ENCODE assay signal across 11 mouse cellular contexts in genomic region chr7:99224225-99224624, GRCm38 (mm10). TPM values are rescaled to one million over a fixed set of nuclear protein-coding genes. Genes with fewer than 3 reads are reported as not detected.
DNase-seq lines count a peak whose midpoint lies in the region; ATAC-seq and TF ChIP-seq lines count a peak whose summit lies in the region.
"Had no signal": no experiment of that assay in that cellular context is flagged by ENCODE, and none has a peak within 500 bp of the region (broad histone marks: within the 10 kb centered on the region; RNA-seq: fewer than 3 reads in every experiment).

No protein-coding gene starts in this region.

- H3K4me2 ChIP-seq in forebrain, postnatal 0 days (ENCODE audit: low read depth) = no peak overlapping the region
- no peak overlapping the region for H3K4me2 ChIP-seq in forebrain, embryonic 15.5 days (replicated peaks)
- no peak overlapping the region for H3K4me2 ChIP-seq in intestine, embryonic 16.5 days (ENCODE audit: low read depth, low read length)
- no peak overlapping the region for H3K4me2 ChIP-seq in liver, postnatal 0 days (ENCODE audit: low read depth, low read length)

- WGBS in forebrain, postnatal 0 days = 68% methylated on average over 7 of the region's 7 CpGs
- WGBS in forebrain, embryonic 15.5 days = 59% methylated on average over 7 of the region's 7 CpGs
- 70% methylated on average over 7 of the region's 7 CpGs for WGBS in intestine, embryonic 16.5 days
- 54% methylated on average over 7 of the region's 7 CpGs for WGBS in liver, postnatal 0 days (ENCODE audit: insufficient replicate concordance)

- 0 out of 2 replicates have a peak, but pooled peaks have one; percentile 7 for TF ChIP-seq EP300 in liver, postnatal 0 days (IDR thresholded peaks at IDR 0.05; ENCODE audit: low read depth)

- ATAC-seq in forebrain, postnatal 0 days = no peak
- no peak for ATAC-seq in forebrain, embryonic 15.5 days (replicated peaks)
- peak; percentile 23; the same call in 1 of the 2 replicates for ATAC-seq in intestine, embryonic 16.5 days
- ATAC-seq in liver, postnatal 0 days = peak; percentile 9

- no peak for DNase-seq in forebrain, postnatal 0 days
- peak; percentile 21 for DNase-seq in lung, postnatal 36 days
- no peak for DNase-seq in lung, postnatal 4 days
- DNase-seq in liver, postnatal 0 days = no peak
- DNase-seq in ovary, postnatal 10 days (ENCODE audit: low spot score) = no peak
- DNase-seq in cerebellum, postnatal 36 days = no peak
- DNase-seq: adrenal gland, adult 8-10 months had no signal

- no peak overlapping the region for H3K27ac ChIP-seq in forebrain, postnatal 0 days (ENCODE audit: low read depth, low read length)
- no peak overlapping the region for H3K27ac ChIP-seq in forebrain, embryonic 15.5 days (replicated peaks)
- H3K27ac ChIP-seq in intestine, embryonic 16.5 days (ENCODE audit: low read length) = peak overlapping the region; percentile 86
- peak overlapping the region; percentile 90 for H3K27ac ChIP-seq in liver, postnatal 0 days (ENCODE audit: low read depth)

- no peaks in the 10 kb centered on the region for H3K36me3 ChIP-seq in forebrain, postnatal 0 days (ENCODE audit: insufficient read depth)
- no peaks in the 10 kb centered on the region for H3K36me3 ChIP-seq in forebrain, embryonic 15.5 days
- no peaks in the 10 kb centered on the region; the same call in 1 of the 2 replicates for H3K36me3 ChIP-seq in intestine, embryonic 16.5 days (ENCODE audit: control insufficient read depth, insufficient read depth, low read length)
- peaks cover 6% of the 10 kb centered on the region; the same call in 1 of the 2 replicates for H3K36me3 ChIP-seq in liver, postnatal 0 days (replicated peaks; ENCODE audit: insufficient read depth, low read length)

- H3K9me3 ChIP-seq in forebrain, postnatal 0 days (ENCODE audit: low read length) = no peaks in the 10 kb centered on the region
- no peaks in the 10 kb centered on the region for H3K9me3 ChIP-seq in forebrain, embryonic 15.5 days
- no peaks in the 10 kb centered on the region for H3K9me3 ChIP-seq in intestine, embryonic 16.5 days (ENCODE audit: control insufficient read depth, low read length)
- no peaks in the 10 kb centered on the region for H3K9me3 ChIP-seq in liver, postnatal 0 days (ENCODE audit: low read length)

- no peaks in the 10 kb centered on the region for H3K4me1 ChIP-seq in forebrain, postnatal 0 days (ENCODE audit: insufficient read depth)
- H3K4me1 ChIP-seq in forebrain, embryonic 15.5 days = no peaks in the 10 kb centered on the region
- peaks cover 20% of the 10 kb centered on the region; the same call in 1 of the 2 replicates for H3K4me1 ChIP-seq in intestine, embryonic 16.5 days (ENCODE audit: control insufficient read depth, insufficient read depth, low read length)
- H3K4me1 ChIP-seq in liver, postnatal 0 days (ENCODE audit: insufficient read depth) = peaks cover 16% of the 10 kb centered on the region

- no peaks in the 10 kb centered on the region for H3K27me3 ChIP-seq in forebrain, postnatal 0 days (ENCODE audit: insufficient read depth, low read length)
- H3K27me3 ChIP-seq in forebrain, embryonic 15.5 days = no peaks in the 10 kb centered on the region
- no peaks in the 10 kb centered on the region for H3K27me3 ChIP-seq in intestine, embryonic 16.5 days (replicated peaks; ENCODE audit: control insufficient read depth, insufficient read depth, low read length)
- no peaks in the 10 kb centered on the region for H3K27me3 ChIP-seq in liver, postnatal 0 days (ENCODE audit: insufficient read depth, low read length)

- no peak overlapping the region for H3K4me3 ChIP-seq in forebrain, postnatal 0 days (ENCODE audit: low read depth, low read length)
- no peak overlapping the region for H3K4me3 ChIP-seq in forebrain, embryonic 15.5 days
- no peak overlapping the region for H3K4me3 ChIP-seq in intestine, embryonic 16.5 days (ENCODE audit: low read length)
- H3K4me3 ChIP-seq in liver, postnatal 0 days (ENCODE audit: low read depth, low read length) = no peak overlapping the region

- peak; percentile 43 for TF ChIP-seq CTCF in forebrain, postnatal 0 days (IDR thresholded peaks at IDR 0.05; ENCODE audit: low read depth)
- TF ChIP-seq CTCF in liver, postnatal 0 days (IDR thresholded peaks at IDR 0.05; ENCODE audit: low read depth) = peak; percentile 59

- no peak overlapping the region for H3K9ac ChIP-seq in forebrain, postnatal 0 days
- no peak overlapping the region for H3K9ac ChIP-seq in forebrain, embryonic 15.5 days (replicated peaks)
- no peak overlapping the region for H3K9ac ChIP-seq in intestine, embryonic 16.5 days (ENCODE audit: low read depth, low read length)
- H3K9ac ChIP-seq in liver, postnatal 0 days (replicated peaks) = no peak overlapping the region

RNA-seq across cellular contexts. Expression of gene Mogat2, which starts 14.2 kb away (rescaled TPM):
- 0.24 and 0.31 TPM in 2 replicates for total RNA-seq in forebrain, postnatal 0 days (2014; rRNA removed)
- 0.18 and 0.23 TPM in 2 replicates for polyA plus RNA-seq in forebrain, postnatal 0 days (2015; fragmentation: Nextera tagmentation; extraction: Ambion mirVana)
- 1.2 and 1.7 TPM in 2 replicates for polyA plus RNA-seq in forebrain, embryonic 15.5 days (2015; fragmentation: Nextera tagmentation; extraction: Ambion mirVana)
- 234 and 306 TPM in 2 replicates for polyA plus RNA-seq in intestine, embryonic 16.5 days (2015; fragmentation: Nextera tagmentation; extraction: Ambion mirVana)
- 3.9 and 4.0 TPM in 2 replicates for polyA plus RNA-seq in liver, postnatal 0 days (2015; fragmentation: Nextera tagmentation; extraction: Ambion mirVana)
- total RNA-seq: left cerebral cortex, adult 8-10 months had no signal

RNA-seq across cellular contexts. Expression of gene Dgat2, which starts 41.7 kb away (rescaled TPM):
- total RNA-seq in forebrain, postnatal 0 days (2014; rRNA removed) = 37.1 and 41.3 TPM in 2 replicates
- 37.2 and 41.3 TPM in 2 replicates for polyA plus RNA-seq in forebrain, postnatal 0 days (2015; fragmentation: Nextera tagmentation; extraction: Ambion mirVana)
- 14.9 and 15.1 TPM in 2 replicates for polyA plus RNA-seq in forebrain, embryonic 15.5 days (2015; fragmentation: Nextera tagmentation; extraction: Ambion mirVana)
- polyA plus RNA-seq in intestine, embryonic 16.5 days (2015; fragmentation: Nextera tagmentation; extraction: Ambion mirVana) = 325 and 488 TPM in 2 replicates
- polyA plus RNA-seq in liver, postnatal 0 days (2015; fragmentation: Nextera tagmentation; extraction: Ambion mirVana) = 226 and 249 TPM in 2 replicates

RNA-seq across cellular contexts. Expression of gene Map6, which starts 43.0 kb away (rescaled TPM):
- total RNA-seq in forebrain, postnatal 0 days (2014; rRNA removed) = 187 and 234 TPM in 2 replicates
- 71.9 and 98.0 TPM in 2 replicates for polyA plus RNA-seq in forebrain, postnatal 0 days (2015; fragmentation: Nextera tagmentation; extraction: Ambion mirVana)
- polyA plus RNA-seq in forebrain, embryonic 15.5 days (2015; fragmentation: Nextera tagmentation; extraction: Ambion mirVana) = 77.8 and 80.9 TPM in 2 replicates
- 3.5 and 4.2 TPM in 2 replicates for polyA plus RNA-seq in intestine, embryonic 16.5 days (2015; fragmentation: Nextera tagmentation; extraction: Ambion mirVana)
- polyA plus RNA-seq in liver, postnatal 0 days (2015; fragmentation: Nextera tagmentation; extraction: Ambion mirVana) = 0.06 TPM in 2 replicates
- total RNA-seq: common myeloid progenitor, adult 5-6 weeks had no signal

Comparison
In these comparisons a context has a peak if more than half of its experiments do, and no peak if none do; other contexts are left out.
1. ATAC-seq: peak in intestine, embryonic 16.5 days (single experiment) and liver, postnatal 0 days (single experiment); none in forebrain, postnatal 0 days (single experiment) and forebrain, embryonic 15.5 days (single experiment).
2. H3K27ac ChIP-seq: peak in intestine, embryonic 16.5 days (single experiment) and liver, postnatal 0 days (single experiment); none in forebrain, postnatal 0 days (single experiment) and forebrain, embryonic 15.5 days (single experiment).
3. RNA of gene Mogat2, which starts 14.2 kb away (polyA plus RNA-seq): 234 to 306 TPM in intestine, embryonic 16.5 days; 3.9 to 4.0 TPM in liver, postnatal 0 days, 1.2 to 1.7 TPM in forebrain, embryonic 15.5 days and 0.18 to 0.23 TPM in forebrain, postnatal 0 days; every median in the first group is over 10 times any median in the second.
4. RNA of gene Map6, which starts 43.0 kb away (polyA plus RNA-seq): 71.9 to 98.0 TPM in forebrain, postnatal 0 days and 77.8 to 80.9 TPM in forebrain, embryonic 15.5 days; 3.5 to 4.2 TPM in intestine, embryonic 16.5 days and 0.06 TPM in liver, postnatal 0 days; every median in the first group is over 10 times any median in the second.